Mouse (Mus musculus) c-Kit-positive CD71-positive TER-119-negative erythroid progenitor cells, embryonic 14.5 days (primary cell): ENCODE measurements around the gene Gpatch2.

Experiments
- DNase-seq: peaks from one replicate; pipeline ENCODE4 v3.0.0-alpha.2; 2013; ENCODE audit warnings: low read depth

The Gpatch2 gene

DNA sequence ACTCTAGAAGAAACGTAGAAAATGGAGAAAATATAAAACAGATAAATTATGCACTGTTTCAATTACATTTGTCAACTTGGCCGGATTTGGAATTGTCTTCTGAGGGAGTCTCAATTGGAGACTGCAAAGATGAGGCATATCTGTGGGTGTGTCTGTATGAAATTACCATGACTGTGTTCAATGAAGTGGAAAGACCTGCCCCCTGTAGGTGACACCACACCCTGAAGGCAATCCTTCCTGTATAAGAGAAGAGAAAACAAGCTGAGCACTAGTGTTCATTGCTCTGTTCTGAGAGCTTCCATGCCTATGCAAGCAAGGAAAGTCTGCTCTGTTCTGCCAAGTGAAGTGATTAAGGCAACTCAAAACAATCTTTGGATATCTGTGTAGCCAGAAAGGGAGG, 153.7 kb downstream of the Gpatch2 start:
- DNase-seq, result no peak

DNA sequence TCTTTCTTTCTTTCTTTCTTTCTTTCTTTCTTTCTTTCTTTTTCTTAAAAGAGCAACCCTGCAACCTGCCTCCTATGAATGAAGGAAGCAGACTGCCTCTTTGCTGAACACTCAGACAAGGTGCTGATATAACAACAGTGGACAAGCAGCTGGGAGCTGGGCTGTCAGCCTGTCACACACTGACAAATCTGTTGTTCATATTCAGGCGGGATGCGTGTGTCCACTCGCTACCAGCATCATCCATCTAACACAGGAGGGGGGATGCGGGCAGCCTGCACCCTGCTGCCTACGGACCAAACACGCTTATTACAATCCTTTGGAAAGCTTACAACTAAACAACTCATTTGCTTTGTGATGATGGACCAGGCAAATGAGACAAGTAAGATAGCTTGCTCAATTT, 158.2 kb downstream of the Gpatch2 start:
- no peak for DNase-seq

DNA sequence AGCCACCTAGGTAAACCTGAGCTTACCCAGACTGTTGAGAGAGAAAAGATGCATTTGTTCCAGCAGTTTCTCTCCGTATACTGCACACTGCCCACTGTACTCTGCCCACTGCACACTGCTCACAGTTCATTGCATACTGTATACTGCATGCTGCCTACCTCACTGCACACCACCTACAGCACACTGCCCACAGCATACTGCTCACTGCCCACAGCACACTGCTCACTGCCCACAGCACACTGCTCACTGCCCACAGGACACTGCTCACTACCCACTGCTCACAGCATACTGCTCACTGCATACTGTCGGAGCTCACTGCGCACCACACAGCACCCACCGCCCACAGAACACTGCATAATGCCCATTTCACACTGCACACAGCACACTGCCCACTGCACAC, 159.1 kb downstream of the Gpatch2 start:
- DNase-seq, result no peak

DNA sequence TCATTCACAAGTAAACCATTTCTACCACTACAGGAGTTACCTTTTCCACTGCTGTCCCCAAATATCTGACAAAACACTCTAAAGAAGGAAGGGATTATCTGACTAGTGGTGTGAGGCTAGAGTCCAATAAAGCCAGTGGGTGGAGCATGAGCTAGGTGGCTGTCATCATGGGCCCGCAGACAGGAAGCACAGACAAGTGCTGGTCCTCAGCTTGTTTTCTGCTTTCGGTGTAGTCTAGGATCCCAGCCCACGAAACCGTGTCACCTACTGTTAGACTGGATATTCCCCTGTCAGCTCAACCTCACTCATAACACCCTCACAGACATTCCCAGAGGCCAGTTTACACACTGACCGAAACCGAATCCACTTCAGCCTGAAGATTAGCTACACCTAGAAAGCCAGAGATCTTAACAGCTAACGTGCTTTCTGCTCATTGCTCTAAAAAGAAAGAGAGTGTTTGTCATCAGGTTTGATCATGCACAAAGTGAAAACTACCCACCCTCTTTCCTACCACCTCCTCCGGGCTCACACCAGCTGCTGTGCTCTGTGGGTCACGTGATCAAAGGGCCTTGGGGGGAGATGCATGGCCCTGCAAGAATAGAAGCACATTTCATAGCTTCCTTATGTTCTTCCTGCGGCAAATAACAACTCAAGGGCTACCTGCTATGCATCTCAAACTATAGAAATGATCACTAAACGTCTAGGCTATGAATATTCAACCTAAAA, 161.8 kb downstream of the Gpatch2 start:
- no peak for DNase-seq

DNA sequence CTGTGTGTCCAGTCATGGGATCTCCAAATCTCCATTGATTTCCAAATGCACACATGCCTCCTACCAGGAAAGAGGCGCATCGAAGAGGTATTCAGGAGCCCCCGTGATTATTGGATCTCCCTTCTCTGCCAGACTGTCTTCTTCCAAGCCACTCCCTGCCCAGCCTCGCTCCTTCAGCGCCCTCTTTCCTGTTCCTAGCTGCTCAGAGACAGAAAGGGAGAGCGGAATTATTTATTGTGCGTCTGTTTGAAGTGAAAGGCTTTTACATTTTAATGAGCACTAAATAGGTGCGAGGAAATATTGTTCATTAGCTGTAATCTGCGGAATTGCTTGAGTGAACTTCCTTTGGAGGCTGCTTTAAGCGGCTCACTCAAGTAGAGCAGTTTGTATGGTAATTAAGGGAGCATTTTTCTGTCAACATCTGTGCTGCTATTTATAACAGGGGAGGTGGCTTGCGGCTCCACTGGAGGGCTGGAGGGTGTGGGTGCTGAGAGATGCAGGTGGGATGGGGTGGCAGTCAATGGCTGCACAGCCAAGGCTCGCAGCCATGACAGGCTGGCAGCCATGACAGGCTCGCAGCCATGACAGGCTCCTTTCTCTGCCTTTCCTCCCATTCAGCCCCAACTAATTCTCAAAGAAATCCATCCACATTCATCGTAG, 162.7 kb downstream of the Gpatch2 start:
- DNase-seq, result no peak

DNA sequence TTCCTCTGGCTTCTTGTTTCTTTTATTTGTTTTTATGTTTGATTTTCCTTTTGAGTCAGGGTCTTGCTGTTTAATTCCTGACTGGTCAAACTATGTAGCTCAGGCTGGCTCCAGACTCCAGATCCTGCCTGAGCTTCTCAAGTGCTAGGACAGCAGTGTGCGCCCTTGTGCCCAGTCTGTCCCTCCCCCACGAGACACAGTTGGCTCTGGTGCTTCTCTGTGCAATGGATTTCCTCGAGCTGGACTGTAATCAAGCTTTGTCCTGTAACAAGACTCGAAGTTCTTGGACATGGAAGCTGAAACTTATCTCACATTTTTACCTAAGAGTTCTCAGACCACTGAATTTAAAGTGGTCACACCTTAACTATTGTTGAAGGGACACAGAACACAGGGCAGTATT, 174.2 kb downstream of the Gpatch2 start:
- DNase-seq, result no peak

DNA sequence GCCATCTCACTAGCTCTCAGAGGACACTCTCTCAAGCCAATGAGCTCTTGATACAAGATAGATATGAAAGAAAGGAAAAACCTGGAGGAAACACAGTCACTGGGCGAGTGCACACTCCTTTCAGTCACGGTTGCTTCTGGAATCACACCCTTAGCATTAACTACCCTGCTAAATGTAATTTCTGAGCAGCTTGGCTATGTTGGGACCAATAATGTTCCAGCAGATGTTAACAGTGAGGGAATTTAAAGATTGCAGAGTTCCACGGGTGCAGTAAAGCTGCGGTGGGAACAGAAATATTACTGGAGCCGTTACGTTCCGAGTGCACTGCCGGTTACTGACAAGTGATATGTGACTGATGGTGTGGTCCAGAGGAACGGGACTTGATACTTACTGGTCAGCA, 185.5 kb downstream of the Gpatch2 start:
- no peak for DNase-seq
